Mouse (Mus musculus) spleen, adult 2 months (tissue): Measurements from ENCODE around the gene Ccdc114.

Experiments
- CTCF ChIP-seq: fragments of 200-500 bp; IDR thresholded peaks from 2 replicates; pipeline ENCODE4 v1.5.1; 2011; ENCODE audit warnings: mild to moderate bottlenecking, inconsistent platforms; ENCODE audit not compliant: insufficient read depth, insufficient read length, insufficient replicate concordance; ENCODE audit errors: extremely low read depth
- POLR2A ChIP-seq: fragments of 200-500 bp; IDR thresholded peaks from 2 replicates; pipeline ENCODE4 v1.6.1; 2011; ENCODE audit warnings: low read depth, low read length, inconsistent platforms

DNA sequence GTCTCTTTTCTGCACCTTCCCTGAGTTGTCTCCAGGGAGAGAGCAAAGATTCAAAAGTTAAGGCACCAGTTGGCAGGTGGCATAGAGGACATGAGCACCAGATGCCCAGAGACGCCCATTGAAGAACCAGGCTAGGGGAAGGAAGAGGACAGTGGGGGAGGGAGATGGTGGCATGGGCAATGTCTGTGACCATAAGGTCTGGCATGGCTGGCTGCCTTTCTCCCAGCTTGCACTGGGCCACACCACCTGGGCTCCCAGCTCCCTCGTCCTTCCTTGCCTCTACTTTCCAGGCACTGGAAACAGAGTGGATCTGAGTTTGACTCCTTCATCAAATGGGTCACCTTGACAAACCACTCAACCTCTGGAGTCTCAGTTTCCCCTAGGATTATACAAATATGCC, 31.2 kb upstream of the Ccdc114 start:
- TF ChIP-seq POLR2A (no peak), CTCF (no peak)
